Mouse (Mus musculus) forebrain, embryonic 16.5 days (tissue): ENCODE results near the gene Ctbp1. TPM values are rescaled to one million over a fixed set of nuclear protein-coding genes. Genes with fewer than 3 reads are reported as not detected.

ENCODE experiments used
- ATAC-seq: fragments of 200-750 bp; cut with Nextera tagmentation; 2 replicates; pipeline ENCODE4 v1.8.0; 2017; ENCODE audit warnings: mild to moderate bottlenecking, moderate library complexity
- H3K27ac ChIP-seq: fragments of 300-500 bp; sonication (generic); 2 replicates; pipeline ENCODE4 v1.5.1; 2014; ENCODE audit warnings: low read length, control low read depth
- H3K27me3 ChIP-seq: fragments of 300-500 bp; sonication (generic); replicated peaks from 2 replicates; pipeline ENCODE4 v1.6.1; 2014; ENCODE audit warnings: low read length; ENCODE audit not compliant: control insufficient read depth, insufficient read depth
- H3K36me3 ChIP-seq: fragments of 300-500 bp; sonication (generic); 2 replicates; pipeline ENCODE4 v1.6.1; 2014; ENCODE audit not compliant: control insufficient read depth, insufficient read depth
- H3K4me1 ChIP-seq: fragments of 300-500 bp; sonication (generic); replicated peaks from 2 replicates; pipeline ENCODE4 v1.6.1; 2014; ENCODE audit warnings: low read length; ENCODE audit not compliant: control insufficient read depth, insufficient read depth
- H3K4me2 ChIP-seq: fragments of 300-500 bp; sonication (generic); 2 replicates; pipeline ENCODE4 v1.6.1; 2014; ENCODE audit warnings: mild to moderate bottlenecking, low read length, control low read depth
- H3K4me3 ChIP-seq: fragments of 300-500 bp; sonication (generic); replicated peaks from 2 replicates; pipeline ENCODE4 v1.5.1; 2014; ENCODE audit warnings: mild to moderate bottlenecking, low read length, control low read depth
- H3K9ac ChIP-seq: fragments of 300-500 bp; sonication (generic); replicated peaks from 2 replicates; pipeline ENCODE4 v1.6.1; 2014; ENCODE audit warnings: low read depth, low read length, control low read depth
- H3K9me3 ChIP-seq: fragments of 300-500 bp; sonication (generic); 2 replicates; pipeline ENCODE4 v1.6.1; 2016; ENCODE audit warnings: low read length; ENCODE audit not compliant: control insufficient read depth
- WGBS: fragments of 180-500 bp; shearing (Covaris S2); extraction: QIAGEN DNeasy Blood & Tissue Kit; methylation state at CpG from one replicate; pipeline ENCODE4 v1.1.7; 2014; 5-methylcytosine and 5-hydroxymethylcytosine counted together
- polyA plus RNA-seq: library from polyadenylated mRNA; unstranded; fragments of >200 nt; fragmentation: Nextera tagmentation; extraction: Ambion mirVana; gene quantifications from 2 replicates; pipeline ENCODE4 v1.2.1, GENCODE M21; 2015

The Ctbp1 gene
- polyA plus RNA-seq, 1 experiment from 2014 or later = 496 TPM

GRCm38 (mm10) chr5:33232791-33233190 is 42.0 kb downstream of the Ctbp1 start:
- Histone ChIP-seq H3K9me3 (no peaks in the 10 kb centered on the region), H3K4me1 (peaks cover 2% of the 10 kb centered on the region; the same call in 1 of the 2 replicates), H3K27ac (no peak overlapping the region), H3K36me3 (no peaks in the 10 kb centered on the region), H3K9ac (no peak overlapping the region), H3K4me3 (no peak overlapping the region), H3K4me2 (no peak overlapping the region), H3K27me3 (no peaks in the 10 kb centered on the region)
- ATAC-seq = no peak
- 82% methylated on average over 5 of the region's 5 CpGs for WGBS

GRCm38 (mm10) chr5:33230285-33230684 is 44.5 kb downstream of the Ctbp1 start:
- no peak overlapping the region for H3K4me3 ChIP-seq
- no peaks in the 10 kb centered on the region for H3K27me3 ChIP-seq
- H3K9ac ChIP-seq = no peak overlapping the region
- no peak overlapping the region for H3K27ac ChIP-seq
- no peak for ATAC-seq
- H3K9me3 ChIP-seq = no peaks in the 10 kb centered on the region
- 31% methylated on average over 5 of the region's 5 CpGs for WGBS
- H3K4me1 ChIP-seq = peaks cover 2% of the 10 kb centered on the region; the same call in 1 of the 2 replicates
- no peaks in the 10 kb centered on the region for H3K36me3 ChIP-seq
- H3K4me2 ChIP-seq = no peak overlapping the region

GRCm38 (mm10) chr5:33228428-33228827 is 46.4 kb downstream of the Ctbp1 start:
- H3K36me3 ChIP-seq = no peaks in the 10 kb centered on the region
- no peak for ATAC-seq
- no peak overlapping the region for H3K4me3 ChIP-seq
- WGBS = 58% methylated on average over 5 of the region's 5 CpGs
- H3K4me2 ChIP-seq = no peak overlapping the region
- no peaks in the 10 kb centered on the region for H3K9me3 ChIP-seq
- peaks cover 2% of the 10 kb centered on the region; the same call in 1 of the 2 replicates for H3K4me1 ChIP-seq
- H3K27me3 ChIP-seq = no peaks in the 10 kb centered on the region
- H3K9ac ChIP-seq = no peak overlapping the region
- H3K27ac ChIP-seq = no peak overlapping the region

GRCm38 (mm10) chr5:33225673-33226072 is 49.1 kb downstream of the Ctbp1 start:
- WGBS = 87% methylated on average over 5 of the region's 5 CpGs
- Histone ChIP-seq H3K27ac (no peak overlapping the region), H3K4me1 (peaks cover 2% of the 10 kb centered on the region; the same call in 1 of the 2 replicates), H3K27me3 (no peaks in the 10 kb centered on the region), H3K36me3 (no peaks in the 10 kb centered on the region), H3K9ac (no peak overlapping the region), H3K4me2 (no peak overlapping the region), H3K9me3 (no peaks in the 10 kb centered on the region), H3K4me3 (no peak overlapping the region)
- no peak for ATAC-seq

- Histone ChIP-seq H3K9me3 (no peaks in the 10 kb centered on the region), H3K36me3 (no peaks in the 10 kb centered on the region), H3K4me1 (peaks cover 2% of the 10 kb centered on the region; the same call in 1 of the 2 replicates), H3K27me3 (no peaks in the 10 kb centered on the region), H3K4me3 (no peak overlapping the region), H3K27ac (no peak overlapping the region), H3K4me2 (no peak overlapping the region), H3K9ac (no peak overlapping the region)
- ATAC-seq = no peak
- 85% methylated on average over 7 of the region's 7 CpGs for WGBS
Observed at GRCm38 (mm10) chr5:33224491-33224890, 50.3 kb downstream of the Ctbp1 start.

GRCm38 (mm10) chr5:33222841-33223744 is 51.7 kb downstream of the Ctbp1 start:
- Histone ChIP-seq H3K27me3 (no peaks in the 10 kb centered on the region), H3K4me3 (no peak overlapping the region), H3K27ac (no peak overlapping the region), H3K36me3 (no peaks in the 10 kb centered on the region), H3K4me2 (no peak overlapping the region), H3K4me1 (no peaks in the 10 kb centered on the region), H3K9me3 (no peaks in the 10 kb centered on the region), H3K9ac (no peak overlapping the region)
- no peak for ATAC-seq
- WGBS = 70% methylated on average over 9 of the region's 9 CpGs

- no peak overlapping the region for H3K4me3 ChIP-seq
- H3K4me2 ChIP-seq = no peak overlapping the region
- 75% methylated on average over 6 of the region's 6 CpGs for WGBS
- H3K36me3 ChIP-seq = no peaks in the 10 kb centered on the region
- no peaks in the 10 kb centered on the region for H3K4me1 ChIP-seq
- ATAC-seq = no peak
- no peaks in the 10 kb centered on the region for H3K9me3 ChIP-seq
- H3K27me3 ChIP-seq = no peaks in the 10 kb centered on the region
- H3K27ac ChIP-seq = no peak overlapping the region
- H3K9ac ChIP-seq = no peak overlapping the region
Observed at GRCm38 (mm10) chr5:33222389-33222788, 52.4 kb downstream of the Ctbp1 start.

GRCm38 (mm10) chr5:33220350-33221044 is 54.3 kb downstream of the Ctbp1 start:
- ATAC-seq = no peak
- Histone ChIP-seq H3K27ac (no peak overlapping the region), H3K9me3 (no peaks in the 10 kb centered on the region), H3K4me3 (no peak overlapping the region), H3K4me1 (no peaks in the 10 kb centered on the region), H3K9ac (no peak overlapping the region), H3K4me2 (no peak overlapping the region), H3K36me3 (no peaks in the 10 kb centered on the region), H3K27me3 (no peaks in the 10 kb centered on the region)
- 74% methylated on average over 10 of the region's 10 CpGs for WGBS

GRCm38 (mm10) chr5:33219831-33220230 is 55.0 kb downstream of the Ctbp1 start:
- H3K9me3 ChIP-seq = no peaks in the 10 kb centered on the region
- no peaks in the 10 kb centered on the region for H3K36me3 ChIP-seq
- H3K4me3 ChIP-seq = no peak overlapping the region
- no peaks in the 10 kb centered on the region for H3K4me1 ChIP-seq
- no peak overlapping the region for H3K9ac ChIP-seq
- ATAC-seq = no peak
- H3K27me3 ChIP-seq = no peaks in the 10 kb centered on the region
- no peak overlapping the region for H3K27ac ChIP-seq
- no peak overlapping the region for H3K4me2 ChIP-seq
- 97% methylated on average over 4 of the region's 4 CpGs for WGBS
